Mouse (Mus musculus) heart, embryonic 16.5 days (tissue): ENCODE results near the gene Adrb1. TPM values are rescaled to one million over a fixed set of nuclear protein-coding genes. Genes with fewer than 3 reads are reported as not detected.

Experiments
- ATAC-seq: fragments of 200-750 bp; cut with Nextera tagmentation; replicated peaks from 2 replicates; pipeline ENCODE4 v1.8.0; 2017; ENCODE audit warnings: moderate number of reproducible peaks; ENCODE audit not compliant: insufficient read depth, low FRiP score; ENCODE audit errors: extremely low read depth
- H3K27ac ChIP-seq: fragments of 300-500 bp; sonication (generic); 2 replicates; pipeline ENCODE4 v1.5.1; 2014; ENCODE audit warnings: mild to moderate bottlenecking, low read length, control low read depth, moderate library complexity
- H3K27me3 ChIP-seq: fragments of 300-500 bp; sonication (generic); 2 replicates; pipeline ENCODE4 v1.6.1; 2014; ENCODE audit warnings: low read length, mixed read lengths; ENCODE audit not compliant: control insufficient read depth, insufficient read depth
- H3K36me3 ChIP-seq: fragments of 300-500 bp; sonication (generic); 2 replicates; pipeline ENCODE4 v1.6.1; 2014; ENCODE audit not compliant: control insufficient read depth, insufficient read depth
- H3K4me1 ChIP-seq: fragments of 300-500 bp; sonication (generic); 2 replicates; pipeline ENCODE4 v1.6.1; 2014; ENCODE audit warnings: low read length, mixed read lengths; ENCODE audit not compliant: control insufficient read depth, insufficient read depth
- H3K4me2 ChIP-seq: fragments of 300-500 bp; sonication (generic); 2 replicates; pipeline ENCODE4 v1.6.1; 2014; ENCODE audit warnings: low read depth, mild to moderate bottlenecking, control low read depth, low read length
- H3K4me3 ChIP-seq: fragments of 300-500 bp; sonication (generic); 2 replicates; pipeline ENCODE4 v1.5.1; 2014; ENCODE audit warnings: mild to moderate bottlenecking, control low read depth, low read length
- H3K9ac ChIP-seq: fragments of 300-500 bp; sonication (generic); 2 replicates; pipeline ENCODE4 v1.6.1; 2014; ENCODE audit warnings: low read length, control low read depth
- H3K9me3 ChIP-seq: fragments of 300-500 bp; sonication (generic); replicated peaks from 2 replicates; pipeline ENCODE4 v1.6.1; 2016; ENCODE audit warnings: low read length; ENCODE audit not compliant: control insufficient read depth
- WGBS: fragments of 180-500 bp; shearing (Covaris S2); extraction: QIAGEN DNeasy Blood & Tissue Kit; methylation state at CpG from one replicate; pipeline ENCODE4 v1.1.7; 2014; 5-methylcytosine and 5-hydroxymethylcytosine counted together
- polyA plus RNA-seq: library from polyadenylated mRNA; unstranded; fragments of >200 nt; fragmentation: Nextera tagmentation; extraction: Ambion mirVana; gene quantifications from 2 replicates; pipeline ENCODE4 v1.2.1, GENCODE M21; 2015

Adrb1 gene
- polyA plus RNA-seq, 1 experiment from 2014 or later = 2.7 TPM

GRCm38 (mm10) chr19:56734033-56734572 lies 12.1 kb downstream of the Adrb1 start:
- H3K4me2 ChIP-seq = no peak overlapping the region
- H3K27ac ChIP-seq = no peak overlapping the region
- H3K9ac ChIP-seq = no peak overlapping the region
- no peaks in the 10 kb centered on the region for H3K36me3 ChIP-seq
- WGBS = 57% methylated on average over 7 of the region's 7 CpGs
- no peak overlapping the region for H3K4me3 ChIP-seq
- no peaks in the 10 kb centered on the region for H3K9me3 ChIP-seq
- no peaks in the 10 kb centered on the region for H3K27me3 ChIP-seq
- H3K4me1 ChIP-seq = peaks cover 21% of the 10 kb centered on the region
- no peak for ATAC-seq

GRCm38 (mm10) chr19:56735747-56736146 lies 13.7 kb downstream of the Adrb1 start:
- no peak for ATAC-seq
- Histone ChIP-seq H3K9ac (no peak overlapping the region), H3K9me3 (no peaks in the 10 kb centered on the region), H3K27me3 (no peaks in the 10 kb centered on the region), H3K4me1 (peaks cover 13% of the 10 kb centered on the region), H3K36me3 (no peaks in the 10 kb centered on the region), H3K4me2 (no peak overlapping the region), H3K27ac (peak overlapping the region; percentile 81; the same call in 1 of the 2 replicates), H3K4me3 (no peak overlapping the region)
- 35% methylated on average over 4 of the region's 4 CpGs for WGBS

GRCm38 (mm10) chr19:56736287-56736686 lies 14.3 kb downstream of the Adrb1 start:
- Histone ChIP-seq H3K9me3 (no peaks in the 10 kb centered on the region), H3K9ac (no peak overlapping the region), H3K27ac (peak overlapping the region; percentile 81), H3K27me3 (no peaks in the 10 kb centered on the region), H3K4me2 (peak overlapping the region; percentile 9; the same call in 1 of the 2 replicates), H3K4me1 (peaks cover 13% of the 10 kb centered on the region), H3K36me3 (no peaks in the 10 kb centered on the region), H3K4me3 (no peak overlapping the region)
- 25% methylated on average over 5 of the region's 5 CpGs for WGBS
- peak; percentile 64 for ATAC-seq

DNA sequence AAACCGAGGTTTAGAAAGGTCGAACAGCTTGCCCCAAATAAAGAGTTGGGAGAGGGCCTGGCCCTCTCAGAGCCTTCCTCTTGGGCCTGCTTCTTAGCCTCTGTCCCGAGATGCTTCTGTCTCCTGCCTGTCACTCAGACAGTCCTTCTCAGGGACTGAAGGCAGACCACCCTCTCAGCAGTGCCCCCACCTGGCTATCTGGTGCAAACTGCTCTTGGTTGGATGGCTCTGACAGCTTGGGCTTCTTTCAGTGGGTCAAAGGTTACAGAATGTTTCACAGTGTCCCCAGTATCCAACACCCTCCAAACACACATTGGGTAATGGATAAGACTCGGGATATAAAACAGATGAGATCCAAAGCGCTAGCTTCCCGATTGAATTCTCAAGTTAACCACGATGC lies 23.1 kb downstream of the Adrb1 start:
- H3K4me3 ChIP-seq = no peak overlapping the region
- no peaks in the 10 kb centered on the region for H3K36me3 ChIP-seq
- H3K9ac ChIP-seq = 0 out of 2 replicates have a peak overlapping the region, but pooled peaks have one; percentile 18
- H3K27me3 ChIP-seq = no peaks in the 10 kb centered on the region
- 72% methylated on average over 7 of the region's 7 CpGs for WGBS
- H3K9me3 ChIP-seq = no peaks in the 10 kb centered on the region
- peaks cover 45% of the 10 kb centered on the region for H3K4me1 ChIP-seq
- ATAC-seq = no peak
- no peak overlapping the region for H3K4me2 ChIP-seq
- H3K27ac ChIP-seq = peak overlapping the region; percentile 79

DNA sequence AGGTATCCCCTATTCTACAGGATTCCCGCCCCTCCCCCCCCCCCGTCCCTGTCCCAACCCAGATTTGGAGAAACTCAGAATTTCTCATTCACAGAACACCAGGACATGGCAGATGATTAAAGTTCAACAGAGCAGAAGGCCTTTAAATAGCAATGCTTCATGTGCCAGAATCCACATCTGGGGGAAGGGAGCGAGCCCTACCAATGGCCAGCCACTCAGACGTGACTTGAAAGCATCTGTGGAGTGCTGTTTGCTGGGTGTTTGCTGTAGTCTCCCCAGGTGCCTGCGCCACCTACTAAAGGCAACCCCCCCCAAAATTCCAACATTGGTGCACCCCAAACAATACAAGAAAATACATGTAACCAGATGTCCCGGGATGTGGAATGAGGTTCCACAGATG lies 23.5 kb downstream of the Adrb1 start:
- Histone ChIP-seq H3K4me1 (peaks cover 45% of the 10 kb centered on the region), H3K9ac (no peak overlapping the region), H3K9me3 (no peaks in the 10 kb centered on the region), H3K4me2 (no peak overlapping the region), H3K27ac (peak overlapping the region; percentile 79), H3K4me3 (no peak overlapping the region), H3K36me3 (no peaks in the 10 kb centered on the region), H3K27me3 (no peaks in the 10 kb centered on the region)
- 0 out of 2 replicates have a peak, but pooled peaks have one; percentile 14 for ATAC-seq
- WGBS = 60% methylated on average over 6 of the region's 6 CpGs

DNA sequence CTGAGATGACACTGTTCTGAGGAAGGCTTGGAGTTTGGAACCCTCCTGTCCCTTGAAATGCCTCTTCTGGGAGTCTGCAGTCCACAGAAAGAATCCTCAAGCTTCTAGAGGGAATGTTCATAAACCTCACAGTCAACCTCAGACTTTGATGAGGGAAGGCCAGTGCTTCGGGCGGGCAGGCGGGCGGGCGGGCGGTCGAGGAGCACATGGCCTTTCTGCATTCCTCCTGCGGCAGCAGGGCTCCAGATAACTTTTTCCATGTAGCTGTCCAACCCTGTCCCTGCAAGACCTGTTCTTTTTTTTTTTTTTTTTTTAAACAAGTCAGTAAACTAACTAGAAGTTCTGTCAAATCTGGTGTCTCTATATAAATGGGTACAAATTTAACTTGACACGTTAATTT lies 24.6 kb downstream of the Adrb1 start:
- H3K4me3 ChIP-seq = no peak overlapping the region
- H3K9ac ChIP-seq = no peak overlapping the region
- WGBS = 42% methylated on average over 9 of the region's 9 CpGs
- no peak for ATAC-seq
- peak overlapping the region; percentile 72; the same call in 1 of the 2 replicates for H3K27ac ChIP-seq
- H3K9me3 ChIP-seq = no peaks in the 10 kb centered on the region
- peaks cover 48% of the 10 kb centered on the region for H3K4me1 ChIP-seq
- H3K36me3 ChIP-seq = no peaks in the 10 kb centered on the region
- no peaks in the 10 kb centered on the region for H3K27me3 ChIP-seq
- H3K4me2 ChIP-seq = no peak overlapping the region

DNA sequence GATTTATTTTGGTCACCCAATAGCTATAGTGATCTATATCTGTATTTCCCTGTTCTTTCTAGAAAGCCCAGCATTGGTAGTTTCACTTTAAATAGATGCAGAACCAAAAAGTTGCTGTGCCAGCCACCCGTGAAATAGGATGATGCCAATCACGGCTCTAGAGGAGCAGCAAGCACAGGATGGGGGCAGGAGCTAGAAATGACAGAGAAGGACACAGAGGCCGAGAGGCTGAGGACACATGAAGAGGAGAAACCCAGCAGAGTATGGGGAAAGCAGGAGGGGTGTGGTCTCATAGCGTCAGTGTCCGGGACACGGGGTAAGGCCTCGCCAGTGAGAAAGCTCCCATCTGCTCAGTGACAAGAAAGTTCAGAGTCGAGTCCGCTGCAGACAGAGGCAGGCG lies 25.9 kb downstream of the Adrb1 start:
- Histone ChIP-seq H3K9ac (no peak overlapping the region), H3K4me3 (no peak overlapping the region), H3K4me2 (peak overlapping the region; percentile 11; the same call in 1 of the 2 replicates), H3K27ac (no peak overlapping the region), H3K4me1 (peaks cover 41% of the 10 kb centered on the region), H3K27me3 (no peaks in the 10 kb centered on the region), H3K36me3 (no peaks in the 10 kb centered on the region), H3K9me3 (no peaks in the 10 kb centered on the region)
- ATAC-seq = no peak
- 61% methylated on average over 10 of the region's 10 CpGs for WGBS

DNA sequence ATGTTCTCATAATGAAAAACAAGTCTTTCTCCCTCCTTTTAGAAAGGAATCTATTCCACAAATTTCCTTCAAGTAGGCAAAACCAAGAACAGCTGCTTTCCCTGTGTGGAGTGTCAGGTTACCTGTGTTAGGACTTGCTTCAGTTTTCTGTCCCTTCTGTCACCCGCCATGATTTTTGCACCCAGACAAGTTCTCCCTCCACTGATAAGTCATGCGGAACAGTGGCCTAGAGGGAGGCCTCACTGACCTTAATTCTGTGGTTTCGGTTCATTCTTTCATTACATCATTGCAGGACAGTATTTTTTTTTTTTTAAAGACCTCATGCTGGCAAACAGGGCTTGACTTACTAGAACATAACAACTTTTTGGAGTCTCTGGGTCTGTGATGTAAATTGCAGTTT lies 27.3 kb downstream of the Adrb1 start:
- no peak overlapping the region for H3K27ac ChIP-seq
- H3K4me3 ChIP-seq = no peak overlapping the region
- H3K4me2 ChIP-seq = no peak overlapping the region
- H3K9me3 ChIP-seq = no peaks in the 10 kb centered on the region
- H3K4me1 ChIP-seq = peaks cover 32% of the 10 kb centered on the region
- no peaks in the 10 kb centered on the region for H3K27me3 ChIP-seq
- WGBS = 71% methylated on average over 3 of the region's 3 CpGs
- ATAC-seq = no peak
- H3K9ac ChIP-seq = no peak overlapping the region
- no peaks in the 10 kb centered on the region for H3K36me3 ChIP-seq

GRCm38 (mm10) chr19:56750709-56751108 lies 28.7 kb downstream of the Adrb1 start:
- Histone ChIP-seq H3K4me2 (no peak overlapping the region), H3K9me3 (no peaks in the 10 kb centered on the region), H3K4me3 (no peak overlapping the region), H3K27me3 (no peaks in the 10 kb centered on the region), H3K36me3 (no peaks in the 10 kb centered on the region), H3K27ac (no peak overlapping the region), H3K4me1 (peaks cover 21% of the 10 kb centered on the region), H3K9ac (no peak overlapping the region)
- WGBS = 49% methylated on average over 4 of the region's 4 CpGs
- no peak for ATAC-seq
